Mouse (Mus musculus) forebrain, postnatal 0 days (tissue): ENCODE measurements around the gene Pold2. TPM values are rescaled to one million over a fixed set of nuclear protein-coding genes. Genes with fewer than 3 reads are reported as not detected.

Experiments
- ATAC-seq: fragments of 200-750 bp; cut with Nextera tagmentation; 2 replicates; pipeline ENCODE4 v1.8.0; 2017; ENCODE audit warnings: mild to moderate bottlenecking, moderate library complexity
- DNase-seq: peaks from one replicate; pipeline ENCODE4 v3.0.0-alpha.2; 2015
- H3K27ac ChIP-seq: fragments of 300-500 bp; sonication (generic); 2 replicates; pipeline ENCODE4 v1.5.1; 2014; ENCODE audit warnings: low read depth, mild to moderate bottlenecking, antibody characterized with exemption, low read length, moderate library complexity, mixed read lengths
- H3K27me3 ChIP-seq: fragments of 300-500 bp; sonication (generic); 2 replicates; pipeline ENCODE4 v1.6.1; 2014; ENCODE audit warnings: mild to moderate bottlenecking, low read length, mixed read lengths; ENCODE audit not compliant: insufficient read depth
- H3K36me3 ChIP-seq: fragments of 300-500 bp; sonication (generic); 2 replicates; pipeline ENCODE4 v1.6.1; 2014; ENCODE audit warnings: mild to moderate bottlenecking, moderate library complexity; ENCODE audit not compliant: insufficient read depth
- H3K4me1 ChIP-seq: fragments of 300-500 bp; sonication (generic); 2 replicates; pipeline ENCODE4 v1.6.1; 2014; ENCODE audit warnings: antibody characterized with exemption; ENCODE audit not compliant: insufficient read depth
- H3K4me2 ChIP-seq: fragments of 300-500 bp; sonication (generic); 2 replicates; pipeline ENCODE4 v1.6.1; 2014; ENCODE audit warnings: low read depth, mild to moderate bottlenecking, moderate library complexity
- H3K4me3 ChIP-seq: fragments of 300-500 bp; sonication (generic); 2 replicates; pipeline ENCODE4 v1.5.1; 2014; ENCODE audit warnings: low read depth, low read length, mixed read lengths
- H3K9ac ChIP-seq: fragments of 300-500 bp; sonication (generic); 2 replicates; pipeline ENCODE4 v1.6.1; 2014; ENCODE audit warnings: mild to moderate bottlenecking
- H3K9me3 ChIP-seq: fragments of 300-500 bp; sonication (generic); 2 replicates; pipeline ENCODE4 v1.6.1; 2016; ENCODE audit warnings: low read length
- CTCF ChIP-seq: sonication (generic); IDR thresholded peaks from 2 replicates; pipeline ENCODE4 v1.5.1; 2016; ENCODE audit warnings: antibody characterized with exemption, control low read depth, low read depth
- WGBS: fragments of 180-500 bp; shearing (Covaris S2); extraction: QIAGEN DNeasy Blood & Tissue Kit; methylation state at CpG from one replicate; pipeline ENCODE4 v1.1.7; 2014; 5-methylcytosine and 5-hydroxymethylcytosine counted together
- polyA plus RNA-seq: library from polyadenylated mRNA; unstranded; fragments of >200 nt; fragmentation: Nextera tagmentation; extraction: Ambion mirVana; gene quantifications from 2 replicates; pipeline ENCODE4 v1.2.1, GENCODE M21; 2015
- total RNA-seq: library from RNA; depleted of rRNA; stranded (reverse); fragments of >200 nt; gene quantifications from 2 replicates; pipeline ENCODE4 v1.2.3, GENCODE M21; 2014; rRNA removed

Gene Pold2
- total and polyA plus RNA-seq, 2 experiments from 2014 or later = 20.4 to 51.3 TPM

GRCm38 (mm10) chr11:5828509-5829191, 49.4 kb downstream of the Pold2 start:
- WGBS = 90% methylated on average over 11 of the region's 11 CpGs
- H3K9me3 ChIP-seq = no peaks in the 10 kb centered on the region
- no peaks in the 10 kb centered on the region for H3K27me3 ChIP-seq
- peaks cover 39% of the 10 kb centered on the region for H3K36me3 ChIP-seq
- H3K27ac ChIP-seq = no peak overlapping the region
- H3K4me1 ChIP-seq = no peaks in the 10 kb centered on the region
- no peak for TF ChIP-seq CTCF
- no peak overlapping the region for H3K9ac ChIP-seq
- no peak overlapping the region for H3K4me3 ChIP-seq
- DNase-seq (no peak), ATAC-seq (no peak)
- no peak overlapping the region for H3K4me2 ChIP-seq

- no peak overlapping the region for H3K27ac ChIP-seq
- ATAC-seq = no peak
Observed at GRCm38 (mm10) chr11:5827931-5828330, 50.2 kb downstream of the Pold2 start.

GRCm38 (mm10) chr11:5825432-5825831, 52.7 kb downstream of the Pold2 start:
- DNase-seq (no peak), ATAC-seq (no peak)
- TF ChIP-seq CTCF = no peak
- no peak overlapping the region for H3K4me2 ChIP-seq
- H3K9ac ChIP-seq = no peak overlapping the region
- H3K4me1 ChIP-seq = no peaks in the 10 kb centered on the region
- H3K4me3 ChIP-seq = no peak overlapping the region
- peaks cover 22% of the 10 kb centered on the region for H3K36me3 ChIP-seq
- H3K27ac ChIP-seq = no peak overlapping the region
- H3K27me3 ChIP-seq = no peaks in the 10 kb centered on the region
- H3K9me3 ChIP-seq = no peaks in the 10 kb centered on the region

More at GRCm38 (mm10) chr11:5827931-5828330, 50.2 kb downstream of the Pold2 start:
- Histone ChIP-seq H3K27me3 (no peaks in the 10 kb centered on the region), H3K9ac (no peak overlapping the region), H3K9me3 (no peaks in the 10 kb centered on the region), H3K36me3 (peaks cover 39% of the 10 kb centered on the region), H3K4me1 (no peaks in the 10 kb centered on the region), H3K4me3 (no peak overlapping the region), H3K4me2 (no peak overlapping the region)
- no peak for TF ChIP-seq CTCF
- 95% methylated on average over 5 of the region's 5 CpGs for WGBS
- DNase-seq = no peak

Other genes with a start within 250 kb of the Pold2 start
- gene Mrps24, start 162.6 kb downstream of the Pold2 start, total RNA-seq = 83.9 and 90.7 TPM in 2 replicates
- gene Mrps24, start 162.6 kb downstream of the Pold2 start, polyA plus RNA-seq = 226 and 284 TPM in 2 replicates
- gene Urgcp, start 115.9 kb downstream of the Pold2 start, total RNA-seq = 39.6 and 48.1 TPM in 2 replicates
- gene Urgcp, start 115.9 kb downstream of the Pold2 start, polyA plus RNA-seq = 28.4 and 33.4 TPM in 2 replicates
- 72.6 and 77.8 TPM in 2 replicates for gene Dbnl, start 89.8 kb downstream of the Pold2 start, total RNA-seq
- gene Dbnl, start 89.8 kb downstream of the Pold2 start, polyA plus RNA-seq = 101 and 130 TPM in 2 replicates
- 0.38 and 3.5 TPM in 2 replicates for gene Pgam2, start 74.6 kb downstream of the Pold2 start, total RNA-seq
- gene Pgam2, start 74.6 kb downstream of the Pold2 start, polyA plus RNA-seq = 3.3 and 3.5 TPM in 2 replicates
- 7.5 and 9.7 TPM in 2 replicates for gene Polm, start 40.3 kb downstream of the Pold2 start, total RNA-seq
- gene Polm, start 40.3 kb downstream of the Pold2 start, polyA plus RNA-seq = 4.6 and 6.0 TPM in 2 replicates
- 9.8 and 14.9 TPM in 2 replicates for gene Aebp1, start 16.3 kb downstream of the Pold2 start, total RNA-seq
- gene Aebp1, start 16.3 kb downstream of the Pold2 start, polyA plus RNA-seq = 15.9 and 19.8 TPM in 2 replicates
- gene Myl7, start 20.5 kb upstream of the Pold2 start, total RNA-seq = not detected in 2 replicates
- not detected in 2 replicates for gene Myl7, start 20.5 kb upstream of the Pold2 start, polyA plus RNA-seq
- gene Gck, start 71.8 kb upstream of the Pold2 start, total RNA-seq = 8.6 and 12.9 TPM in 2 replicates
- 7.1 and 7.2 TPM in 2 replicates for gene Gck, start 71.8 kb upstream of the Pold2 start, polyA plus RNA-seq
- 181 and 195 TPM in 2 replicates for gene Ykt6, start 77.4 kb upstream of the Pold2 start, total RNA-seq
- gene Ykt6, start 77.4 kb upstream of the Pold2 start, polyA plus RNA-seq = 101 and 102 TPM in 2 replicates
- gene Camk2b, start 188.1 kb upstream of the Pold2 start, total RNA-seq = 271 and 284 TPM in 2 replicates
- gene Camk2b, start 188.1 kb upstream of the Pold2 start, polyA plus RNA-seq = 227 and 280 TPM in 2 replicates